Comparison of ENCODE assay signal across 8 mouse cellular contexts in the genomic region with DNA sequence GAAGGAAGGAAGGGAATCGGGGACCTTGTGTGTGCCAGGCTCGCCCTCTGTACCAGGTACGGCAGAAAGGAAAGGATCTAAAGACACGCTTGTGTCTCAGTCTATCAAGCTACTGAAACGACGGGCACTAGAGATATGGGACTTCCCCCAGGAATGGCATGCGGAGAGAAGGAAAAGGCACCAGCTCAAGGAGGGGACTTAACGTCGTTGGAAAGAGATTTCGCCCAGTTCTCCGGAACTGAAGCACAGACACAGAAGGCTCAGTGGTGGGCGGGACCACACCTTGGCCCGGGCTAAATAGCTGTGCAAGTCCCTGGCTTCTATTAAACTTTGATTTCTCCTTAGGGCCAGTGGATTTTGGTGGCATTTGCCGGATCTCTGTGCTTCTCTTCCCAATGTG. TPM values are rescaled to one million over a fixed set of nuclear protein-coding genes. Genes with fewer than 3 reads are reported as not detected.
DNase-seq lines count a peak whose midpoint lies in the region; ATAC-seq and TF ChIP-seq lines count a peak whose summit lies in the region.

No protein-coding gene starts in this region.

- DNase-seq in heart, adult 18-20 months, result no peak
- peak; percentile 61 for DNase-seq in ZHBTc4 (ENCODE audit: low read depth, low spot score)
- DNase-seq in hindbrain, postnatal 0 days (ENCODE audit: low spot score), result no peak
- no peak for DNase-seq in midbrain, embryonic 10.5 days (ENCODE audit: low spot score)
- no peak for DNase-seq in cerebellum, adult 11-12 months
- no peak for DNase-seq in adrenal gland, postnatal 14 days
- DNase-seq in urinary bladder, postnatal 4 days (ENCODE audit: low spot score in 2 of 2), result no peak

- H3K27ac ChIP-seq in heart, embryonic 12.5 days (ENCODE audit: poor library complexity, severe bottlenecking), result peak overlapping the region; percentile 78
- H3K27ac ChIP-seq in hindbrain, postnatal 0 days, result no peak overlapping the region
- H3K27ac ChIP-seq in midbrain, embryonic 10.5 days (replicated peaks), result peak overlapping the region; percentile 74

- H3K9ac ChIP-seq in heart, embryonic 12.5 days, result peak overlapping the region; percentile 61
- 0 out of 2 replicates have a peak overlapping the region, but pooled peaks have one; percentile 13 for H3K9ac ChIP-seq in hindbrain, postnatal 0 days (replicated peaks; ENCODE audit: low read length)

- no peak; the same call in 1 of the 2 replicates for ATAC-seq in heart, embryonic 12.5 days (ENCODE audit: insufficient number of reproducible peaks, low FRiP score)
- ATAC-seq in hindbrain, postnatal 0 days, result no peak

- H3K4me3 ChIP-seq in heart, embryonic 12.5 days, result peak overlapping the region; percentile 43
- H3K4me3 ChIP-seq in hindbrain, postnatal 0 days (ENCODE audit: low read length), result 0 out of 2 replicates have a peak overlapping the region, but pooled peaks have one; percentile 11
- H3K4me3 ChIP-seq in midbrain, embryonic 10.5 days, result peak overlapping the region; percentile 45

- H3K4me2 ChIP-seq in heart, embryonic 12.5 days, result peak overlapping the region; percentile 69
- peak overlapping the region; percentile 39; the same call in 1 of the 2 replicates for H3K4me2 ChIP-seq in hindbrain, postnatal 0 days (ENCODE audit: low read depth, low read length)

- H3K27me3 ChIP-seq in heart, embryonic 12.5 days (replicated peaks), result no peaks in the 10 kb centered on the region
- H3K27me3 ChIP-seq in hindbrain, postnatal 0 days (ENCODE audit: insufficient read depth, low read length), result no peaks in the 10 kb centered on the region
- peaks cover 59% of the 10 kb centered on the region for H3K27me3 ChIP-seq in midbrain, embryonic 10.5 days (ENCODE audit: low read depth, poor library complexity, severe bottlenecking)

- 4% methylated on average over 14 of the region's 14 CpGs for WGBS in heart, embryonic 12.5 days
- 18% methylated on average over 14 of the region's 14 CpGs for WGBS in hindbrain, postnatal 0 days
- 8% methylated on average over 14 of the region's 14 CpGs for WGBS in midbrain, embryonic 10.5 days

- H3K4me1 ChIP-seq in heart, embryonic 12.5 days (replicated peaks), result peaks cover 34% of the 10 kb centered on the region
- no peaks in the 10 kb centered on the region for H3K4me1 ChIP-seq in hindbrain, postnatal 0 days (ENCODE audit: insufficient read depth, low read length)
- H3K4me1 ChIP-seq in midbrain, embryonic 10.5 days, result peaks cover 34% of the 10 kb centered on the region

- H3K36me3 ChIP-seq in heart, embryonic 12.5 days, result no peaks in the 10 kb centered on the region
- no peaks in the 10 kb centered on the region for H3K36me3 ChIP-seq in hindbrain, postnatal 0 days (ENCODE audit: insufficient read depth, low read length)
- no peaks in the 10 kb centered on the region for H3K36me3 ChIP-seq in midbrain, embryonic 10.5 days

- no peaks in the 10 kb centered on the region for H3K9me3 ChIP-seq in heart, embryonic 12.5 days (replicated peaks)
- no peaks in the 10 kb centered on the region for H3K9me3 ChIP-seq in hindbrain, postnatal 0 days (ENCODE audit: low read length)
- H3K9me3 ChIP-seq in midbrain, embryonic 10.5 days (replicated peaks), result no peaks in the 10 kb centered on the region

- TF ChIP-seq CTCF in hindbrain, postnatal 0 days (IDR thresholded peaks at IDR 0.05; ENCODE audit: low read depth), result no peak

RNA-seq across cellular contexts. Expression of a gene that starts 44.9 kb away (rescaled TPM):
- polyA plus RNA-seq in heart, embryonic 12.5 days (2016; fragmentation: Nextera tagmentation; extraction: Ambion mirVana), result 9.1 and 11.2 TPM in 2 replicates
- total RNA-seq in heart, adult 18-20 months (2021), result 10 to 100 TPM; 29.3 to 29.4 TPM
- total RNA-seq in hindbrain, postnatal 0 days (2014; rRNA removed), result 37.5 and 47.1 TPM in 2 replicates
- polyA plus RNA-seq in hindbrain, postnatal 0 days (2015; fragmentation: Nextera tagmentation; extraction: Ambion mirVana), result 11.1 and 14.1 TPM in 2 replicates
- 1.7 and 2.5 TPM in 2 replicates for polyA plus RNA-seq in midbrain, embryonic 10.5 days (2016; fragmentation: Nextera tagmentation; extraction: Ambion mirVana)
- total RNA-seq in adrenal gland, postnatal 14 days (2021), result 48.9 and 51.8 TPM in 2 replicates
